Mouse (Mus musculus) hindbrain, embryonic 16.5 days (tissue): ENCODE data around the gene Gm44790. TPM values are rescaled to one million over a fixed set of nuclear protein-coding genes. Genes with fewer than 3 reads are reported as not detected.
A peak's percentile ranks its signal among the peaks of the same experiment; 100 is the strongest.

ENCODE experiments used
- ATAC-seq: fragments of 200-750 bp; cut with Nextera tagmentation; 2 replicates; pipeline ENCODE4 v1.8.0; 2017; ENCODE audit warnings: moderate TSS enrichment, moderate library complexity
- H3K27ac ChIP-seq: fragments of 300-500 bp; sonication (generic); 2 replicates; pipeline ENCODE4 v1.5.1; 2014; ENCODE audit warnings: low read depth, mild to moderate bottlenecking, control low read depth, low read length, moderate library complexity
- H3K27me3 ChIP-seq: fragments of 300-500 bp; sonication (generic); replicated peaks from 2 replicates; pipeline ENCODE4 v1.6.1; 2014; ENCODE audit warnings: low read length; ENCODE audit not compliant: control insufficient read depth, insufficient read depth
- H3K36me3 ChIP-seq: fragments of 300-500 bp; sonication (generic); 2 replicates; pipeline ENCODE4 v1.6.1; 2014; ENCODE audit warnings: mild to moderate bottlenecking, low read length, moderate library complexity, mixed read lengths; ENCODE audit not compliant: control insufficient read depth, insufficient read depth
- H3K4me1 ChIP-seq: fragments of 300-500 bp; sonication (generic); 2 replicates; pipeline ENCODE4 v1.6.1; 2014; ENCODE audit warnings: low read depth, low read length; ENCODE audit not compliant: control insufficient read depth, insufficient read depth
- H3K4me2 ChIP-seq: fragments of 300-500 bp; sonication (generic); 2 replicates; pipeline ENCODE4 v1.6.1; 2014; ENCODE audit warnings: mild to moderate bottlenecking, low read length, control low read depth, moderate library complexity
- H3K4me3 ChIP-seq: fragments of 300-500 bp; sonication (generic); 2 replicates; pipeline ENCODE4 v1.5.1; 2014; ENCODE audit warnings: mild to moderate bottlenecking, low read length, control low read depth, moderate library complexity
- H3K9ac ChIP-seq: fragments of 300-500 bp; sonication (generic); 2 replicates; pipeline ENCODE4 v1.6.1; 2014; ENCODE audit warnings: low read depth, mild to moderate bottlenecking, control low read depth, low read length, moderate library complexity
- H3K9me3 ChIP-seq: fragments of 300-500 bp; sonication (generic); 2 replicates; pipeline ENCODE4 v1.6.1; 2014; ENCODE audit warnings: mild to moderate bottlenecking, low read length, moderate library complexity; ENCODE audit not compliant: control insufficient read depth
- WGBS: fragments of 180-500 bp; shearing (Covaris S2); extraction: QIAGEN DNeasy Blood & Tissue Kit; methylation state at CpG from one replicate; pipeline ENCODE4 v1.1.7; 2014; 5-methylcytosine and 5-hydroxymethylcytosine counted together
- polyA plus RNA-seq: library from polyadenylated mRNA; unstranded; fragments of >200 nt; fragmentation: Nextera tagmentation; extraction: Ambion mirVana; gene quantifications from 2 replicates; pipeline ENCODE4 v1.2.1, GENCODE M21; 2015

The Gm44790 gene
- polyA plus RNA-seq, 1 experiment from 2014 or later: not detected

- Histone ChIP-seq H3K9ac (peak overlapping the region; percentile 31; the same call in 1 of the 2 replicates), H3K4me1 (peaks cover 13% of the 10 kb centered on the region), H3K4me2 (peak overlapping the region; percentile 47), H3K4me3 (peak overlapping the region; percentile 28), H3K9me3 (no peaks in the 10 kb centered on the region), H3K27ac (no peak overlapping the region), H3K36me3 (no peaks in the 10 kb centered on the region), H3K27me3 (no peaks in the 10 kb centered on the region)
- ATAC-seq: no peak
- WGBS: 7% methylated on average over 9 of the region's 9 CpGs
Observed at GRCm38 (mm10) chr6:86400972-86401371, 25.5 kb upstream of the Gm44790 start.

DNA sequence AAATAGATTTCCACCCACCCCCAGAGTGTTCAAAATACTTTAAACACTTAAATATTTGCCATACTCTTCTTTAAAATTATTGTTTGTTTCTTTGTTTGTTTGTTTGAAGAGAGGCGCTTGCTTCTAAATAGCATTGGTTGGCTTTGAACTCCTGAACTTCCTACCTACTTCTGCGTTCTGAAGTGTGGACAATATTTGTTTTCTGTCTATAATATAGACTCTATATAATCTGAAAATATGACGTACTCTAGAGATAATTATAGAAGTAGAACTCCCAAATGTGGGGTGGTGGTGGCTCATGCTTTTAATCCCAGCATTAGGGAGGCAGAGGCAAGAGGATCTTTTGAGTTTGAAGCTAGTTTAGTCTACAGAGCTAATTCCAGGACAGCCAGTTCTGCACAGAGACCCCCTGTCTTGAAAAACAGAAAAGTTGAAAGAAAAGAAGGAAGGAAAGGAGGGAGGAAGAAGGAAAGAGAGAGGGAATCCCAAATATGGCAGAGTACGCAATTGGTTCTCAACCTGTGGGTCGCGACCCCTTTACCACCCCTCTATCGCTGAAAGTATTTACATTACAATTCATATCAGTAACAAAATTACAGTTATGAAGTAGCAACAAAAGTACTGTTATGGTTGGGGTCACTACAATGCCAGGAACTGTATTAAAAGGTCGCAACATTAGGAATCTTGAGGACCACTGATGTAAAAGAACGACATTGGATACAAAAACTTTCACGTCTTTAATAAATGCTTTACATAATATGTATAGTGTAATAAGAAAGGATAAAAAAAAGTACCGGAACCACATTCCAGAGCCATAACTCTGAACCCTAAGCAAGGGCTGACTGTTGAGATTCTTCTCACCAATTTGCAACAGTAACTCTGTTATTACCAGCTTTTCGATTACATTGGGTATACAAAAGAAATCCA is 23.5 kb upstream of the Gm44790 start:
- H3K36me3 ChIP-seq: no peaks in the 10 kb centered on the region
- H3K4me2 ChIP-seq: peak overlapping the region; percentile 60
- peaks cover 18% of the 10 kb centered on the region for H3K4me1 ChIP-seq
- no peaks in the 10 kb centered on the region for H3K9me3 ChIP-seq
- 40% methylated on average over 12 of the region's 12 CpGs for WGBS
- H3K27ac ChIP-seq: no peak overlapping the region
- no peaks in the 10 kb centered on the region for H3K27me3 ChIP-seq
- peak overlapping the region; percentile 64 for H3K4me3 ChIP-seq
- no peak for ATAC-seq
- H3K9ac ChIP-seq: peak overlapping the region; percentile 35; the same call in 1 of the 2 replicates

DNA sequence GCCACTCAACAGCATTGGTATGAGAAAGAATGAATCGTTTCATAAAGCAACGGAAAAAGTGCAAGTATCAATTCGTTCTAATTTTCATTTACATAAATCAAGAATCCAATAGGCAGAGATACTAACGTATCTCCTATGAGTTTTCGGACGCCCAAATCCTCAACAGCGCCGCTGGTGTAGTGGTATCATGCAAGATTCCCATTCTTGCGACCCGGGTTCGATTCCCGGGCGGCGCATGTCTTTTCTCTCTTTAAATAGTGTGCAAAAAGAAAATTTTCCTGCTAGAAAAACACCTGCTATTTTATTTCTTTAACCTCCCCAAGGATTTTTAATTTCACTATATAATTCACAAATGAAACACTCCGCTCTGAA is 22.7 kb upstream of the Gm44790 start:
- under 1% methylated on average over 15 of the region's 15 CpGs for WGBS
- Histone ChIP-seq H3K4me2 (peak overlapping the region; percentile 60), H3K4me1 (peaks cover 18% of the 10 kb centered on the region), H3K27me3 (no peaks in the 10 kb centered on the region), H3K9ac (peak overlapping the region; percentile 99), H3K4me3 (peak overlapping the region; percentile 64), H3K27ac (peak overlapping the region; percentile 100), H3K36me3 (no peaks in the 10 kb centered on the region), H3K9me3 (no peaks in the 10 kb centered on the region)
- ATAC-seq: peak; percentile 83

DNA sequence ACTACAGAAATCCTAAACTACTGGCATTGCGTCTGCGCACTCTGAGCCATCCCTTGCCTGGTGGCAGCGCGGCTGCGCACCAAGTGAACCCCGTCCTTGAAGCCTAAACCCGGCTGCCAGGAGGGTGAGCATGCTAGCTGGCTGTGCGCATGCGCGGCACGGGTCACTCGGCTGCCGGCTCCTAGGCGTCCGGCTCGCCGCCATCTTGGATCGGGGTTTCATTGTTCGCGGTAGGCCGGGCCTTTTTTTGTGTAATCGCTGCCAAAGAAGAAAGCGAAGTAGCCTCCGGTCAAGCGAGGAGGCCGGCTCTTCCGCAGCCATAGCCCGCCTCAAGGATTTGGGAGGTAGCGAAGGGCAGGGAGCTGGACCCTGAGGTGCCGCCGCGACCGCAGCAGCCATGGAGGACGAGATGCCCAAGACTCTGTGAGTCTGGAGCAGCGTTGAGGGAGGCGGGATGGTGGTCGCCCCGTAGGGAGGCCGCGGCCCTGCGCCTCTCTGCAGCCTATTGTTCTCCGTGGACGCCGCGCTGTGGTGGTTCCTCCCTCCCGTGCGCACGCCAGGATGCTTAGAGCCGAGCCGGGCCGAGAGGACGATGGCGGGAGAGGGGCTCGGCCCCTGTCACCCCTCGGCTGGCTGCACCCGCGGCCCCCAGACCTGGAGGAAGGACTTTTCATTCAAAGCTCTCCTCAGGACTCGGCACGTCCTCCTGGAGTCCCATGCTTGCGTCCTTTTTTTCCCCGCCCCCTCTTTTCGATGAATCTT is 22.2 kb upstream of the Gm44790 start, which contains the start of gene Tia1:
Tia1 (plus strand) TSS at position 120 of the 762 bp plus-strand sequence.
- peak; percentile 98 for ATAC-seq
- H3K4me3 ChIP-seq: peak within 1 kb of the TSS; percentile 64

DNA sequence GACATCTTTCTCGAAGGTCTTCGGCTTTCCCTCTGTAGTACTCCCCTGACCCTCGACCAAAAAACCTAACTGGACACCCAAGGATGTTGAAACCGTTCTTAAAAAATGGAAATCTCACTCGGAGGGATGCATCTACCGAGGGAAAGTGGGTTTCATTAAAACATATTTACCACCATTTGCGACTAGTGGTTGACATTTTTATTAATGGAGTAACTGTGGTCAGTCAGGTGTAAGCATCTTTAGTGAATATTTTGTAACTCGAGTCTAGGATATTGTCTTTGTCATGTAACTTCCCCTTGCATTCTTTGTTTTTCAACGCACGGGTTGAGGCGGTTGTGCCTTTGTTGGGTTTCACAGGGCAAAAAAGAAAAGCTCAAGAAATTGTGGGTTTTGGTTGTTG is 21.5 kb upstream of the Gm44790 start:
- H3K4me2 ChIP-seq: peak overlapping the region; percentile 84
- under 1% methylated on average over 11 of the region's 11 CpGs for WGBS
- peak overlapping the region; percentile 64 for H3K4me3 ChIP-seq
- no peaks in the 10 kb centered on the region for H3K9me3 ChIP-seq
- H3K27ac ChIP-seq: peak overlapping the region; percentile 100
- H3K4me1 ChIP-seq: peaks cover 24% of the 10 kb centered on the region
- ATAC-seq: no peak
- peak overlapping the region; percentile 99 for H3K9ac ChIP-seq
- no peaks in the 10 kb centered on the region for H3K27me3 ChIP-seq
- no peaks in the 10 kb centered on the region for H3K36me3 ChIP-seq

More for the DNA sequence above, 22.2 kb upstream of the Gm44790 start, which contains the start of gene Tia1:
- H3K27ac ChIP-seq: peak within 1 kb of the TSS; percentile 100
- H3K36me3 ChIP-seq: no peaks in the 10 kb centered on the region
- peaks cover 18% of the 10 kb centered on the region for H3K4me1 ChIP-seq
- peak within 1 kb of the TSS; percentile 99 for H3K9ac ChIP-seq
- H3K4me2 ChIP-seq: peak within 1 kb of the TSS; percentile 84
- H3K27me3 ChIP-seq: no peaks in the 10 kb centered on the region
- H3K9me3 ChIP-seq: no peaks in the 10 kb centered on the region
- under 1% methylated on average over 61 of the region's 62 CpGs for WGBS

GRCm38 (mm10) chr6:86406306-86406705 is 20.2 kb upstream of the Gm44790 start:
- Histone ChIP-seq H3K9me3 (no peaks in the 10 kb centered on the region), H3K27ac (no peak overlapping the region), H3K9ac (no peak overlapping the region; the same call in 1 of the 2 replicates), H3K27me3 (no peaks in the 10 kb centered on the region), H3K4me3 (peak overlapping the region; percentile 26), H3K36me3 (no peaks in the 10 kb centered on the region), H3K4me2 (peak overlapping the region; percentile 84), H3K4me1 (peaks cover 20% of the 10 kb centered on the region)
- no peak for ATAC-seq

GRCm38 (mm10) chr6:86418711-86419110 is 7.7 kb upstream of the Gm44790 start:
- Histone ChIP-seq H3K27me3 (no peaks in the 10 kb centered on the region), H3K9me3 (no peaks in the 10 kb centered on the region), H3K4me2 (no peak overlapping the region), H3K4me1 (no peaks in the 10 kb centered on the region), H3K27ac (no peak overlapping the region), H3K36me3 (peaks cover 43% of the 10 kb centered on the region), H3K4me3 (no peak overlapping the region), H3K9ac (no peak overlapping the region)
- WGBS: 91% methylated on average over 6 of the region's 6 CpGs
- ATAC-seq: no peak

GRCm38 (mm10) chr6:86419239-86419638 is 7.2 kb upstream of the Gm44790 start:
- Histone ChIP-seq H3K27ac (no peak overlapping the region), H3K4me3 (no peak overlapping the region), H3K4me2 (no peak overlapping the region), H3K9ac (no peak overlapping the region), H3K4me1 (no peaks in the 10 kb centered on the region), H3K27me3 (no peaks in the 10 kb centered on the region), H3K36me3 (peaks cover 43% of the 10 kb centered on the region), H3K9me3 (no peaks in the 10 kb centered on the region)
- WGBS: 91% methylated on average over 3 of the region's 3 CpGs
- ATAC-seq: no peak

DNA sequence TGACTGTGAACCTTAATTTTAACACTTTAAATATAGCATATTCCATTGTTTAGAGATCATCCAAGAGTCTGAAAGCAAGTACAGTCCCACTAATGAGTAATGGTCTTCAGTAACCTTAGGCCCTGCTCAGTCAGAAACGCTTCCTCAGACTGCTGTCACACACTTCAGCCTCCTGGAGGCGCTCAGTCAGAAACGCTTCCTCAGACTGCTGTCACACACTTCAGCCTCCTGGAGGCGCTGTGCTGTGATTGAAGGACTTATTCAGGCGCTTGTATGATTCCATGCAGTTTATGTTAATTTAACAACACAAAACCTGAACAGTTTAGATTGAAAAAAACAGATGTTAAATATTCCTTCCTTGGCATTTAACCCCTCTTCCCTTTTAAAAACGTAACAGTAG is 6.0 kb upstream of the Gm44790 start:
- Histone ChIP-seq H3K4me2 (no peak overlapping the region), H3K27ac (no peak overlapping the region), H3K4me1 (no peaks in the 10 kb centered on the region), H3K9ac (no peak overlapping the region), H3K27me3 (no peaks in the 10 kb centered on the region), H3K9me3 (no peaks in the 10 kb centered on the region), H3K36me3 (peaks cover 43% of the 10 kb centered on the region), H3K4me3 (no peak overlapping the region)
- ATAC-seq: no peak
- 73% methylated on average over 6 of the region's 6 CpGs for WGBS
